Mouse (Mus musculus) adrenal gland, postnatal 10 days (tissue): Measurements from ENCODE around the gene 4930402H24Rik. TPM values are rescaled to one million over a fixed set of nuclear protein-coding genes. Genes with fewer than 3 reads are reported as not detected.
A peak's percentile ranks its signal among the peaks of the same experiment; 100 is the strongest.

Experiments
- DNase-seq: peaks from one replicate; pipeline ENCODE4 v3.0.0; 2021; ENCODE audit warnings: mixed read lengths
- total RNA-seq, 2 experiments: library from RNA; stranded (reverse); gene quantifications; 2 replicates each; pipeline ENCODE4 v1.2.3; 2021

The 4930402H24Rik gene
- total RNA-seq, 2 experiments from 2014 or later = 38.9 to 49.6 TPM

GRCm38 (mm10) chr2:130730746-130731145, 175.5 kb downstream of the 4930402H24Rik start:
- DNase-seq = no peak

GRCm38 (mm10) chr2:130728906-130729585, 177.2 kb downstream of the 4930402H24Rik start:
- no peak for DNase-seq

- no peak for DNase-seq
These were observed 178.5 kb downstream of the 4930402H24Rik start for GRCm38 (mm10) chr2:130727752-130728151.

GRCm38 (mm10) chr2:130724369-130724768, 181.8 kb downstream of the 4930402H24Rik start:
- DNase-seq = no peak

- no peak for DNase-seq
These were observed 188.3 kb downstream of the 4930402H24Rik start for GRCm38 (mm10) chr2:130717951-130718350.

- DNase-seq = no peak
These were observed 199.1 kb downstream of the 4930402H24Rik start for GRCm38 (mm10) chr2:130707057-130707456.

GRCm38 (mm10) chr2:130706602-130707001, 199.6 kb downstream of the 4930402H24Rik start:
- no peak for DNase-seq

GRCm38 (mm10) chr2:130705178-130705577, 201.0 kb downstream of the 4930402H24Rik start:
- DNase-seq = no peak

- DNase-seq = no peak
These were observed 201.9 kb downstream of the 4930402H24Rik start for GRCm38 (mm10) chr2:130704040-130705001.

GRCm38 (mm10) chr2:130697821-130698266, 208.4 kb downstream of the 4930402H24Rik start:
- no peak for DNase-seq

- DNase-seq = peak; percentile 77
These were observed 208.9 kb downstream of the 4930402H24Rik start, which contains the start of gene Slc4a11 for GRCm38 (mm10) chr2:130697153-130697810. Slc4a11 (minus strand) TSS chr2:130697519.

GRCm38 (mm10) chr2:130696700-130697152, 209.5 kb downstream of the 4930402H24Rik start:
- peak; percentile 25 for DNase-seq

- no peak for DNase-seq
These were observed 212.6 kb downstream of the 4930402H24Rik start for GRCm38 (mm10) chr2:130693563-130693962.

- DNase-seq = no peak
These were observed 217.2 kb downstream of the 4930402H24Rik start for GRCm38 (mm10) chr2:130689011-130689410.

GRCm38 (mm10) chr2:130685426-130685825, 220.8 kb downstream of the 4930402H24Rik start:
- no peak for DNase-seq

- no peak for DNase-seq
These were observed 224.7 kb downstream of the 4930402H24Rik start for GRCm38 (mm10) chr2:130681531-130681930.

- no peak for DNase-seq
These were observed 226.3 kb downstream of the 4930402H24Rik start for GRCm38 (mm10) chr2:130679899-130680298.

GRCm38 (mm10) chr2:130679154-130679553, 227.1 kb downstream of the 4930402H24Rik start:
- no peak for DNase-seq

GRCm38 (mm10) chr2:130677211-130677610, 229.0 kb downstream of the 4930402H24Rik start:
- peak; percentile 47 for DNase-seq

GRCm38 (mm10) chr2:130667559-130667958, 238.6 kb downstream of the 4930402H24Rik start, which contains the start of gene Itpa:
Itpa (plus strand) TSS chr2:130667610.
- peak; percentile 90 for DNase-seq

GRCm38 (mm10) chr2:130664102-130664701, 242.0 kb downstream of the 4930402H24Rik start, which contains the start of gene Ddrgk1:
Ddrgk1 (minus strand) TSS chr2:130664659.
- peak; percentile 94 for DNase-seq

GRCm38 (mm10) chr2:130663342-130663741, 242.9 kb downstream of the 4930402H24Rik start:
- DNase-seq = no peak
